Mouse (Mus musculus) erythroblast, adult 5-6 weeks (primary cell): Measurements from ENCODE around the gene Fpr2. TPM values are rescaled to one million over a fixed set of nuclear protein-coding genes. Genes with fewer than 3 reads are reported as not detected.
"Not testable (repeated sequence)": the region's sequence is repeated elsewhere in the genome, so short reads cannot be mapped to it uniquely, and the experiment has no call there.

ENCODE experiments used
- ATAC-seq: replicated peaks from 2 replicates; pipeline ENCODE4 v1.8.0; 2016; ENCODE audit warnings: moderate number of reproducible peaks, mild to moderate bottlenecking, moderate TSS enrichment, inconsistent platforms; ENCODE audit not compliant: poor library complexity, low FRiP score, severe bottlenecking
- total RNA-seq, 2 experiments: library from RNA; stranded (forward) in 1 of 2; stranded (reverse) in 1 of 2; fragments of 150-400 nt in 1 of 2; fragments of 200-764, 138-1000 nt in 1 of 2; gene quantifications; 2 replicates each; pipeline versions ENCODE4 v1.2.3 to v1.2.4; 2015 to 2017; ENCODE audit warnings: low replicate concordance in 2 of 2

Gene Fpr2
- total RNA-seq (2015; ENCODE audit: low replicate concordance) (51.6 and 66.7 TPM in 2 replicates), total RNA-seq (2017; ENCODE audit: low replicate concordance) (23.8 and 33.6 TPM in 2 replicates)

DNA sequence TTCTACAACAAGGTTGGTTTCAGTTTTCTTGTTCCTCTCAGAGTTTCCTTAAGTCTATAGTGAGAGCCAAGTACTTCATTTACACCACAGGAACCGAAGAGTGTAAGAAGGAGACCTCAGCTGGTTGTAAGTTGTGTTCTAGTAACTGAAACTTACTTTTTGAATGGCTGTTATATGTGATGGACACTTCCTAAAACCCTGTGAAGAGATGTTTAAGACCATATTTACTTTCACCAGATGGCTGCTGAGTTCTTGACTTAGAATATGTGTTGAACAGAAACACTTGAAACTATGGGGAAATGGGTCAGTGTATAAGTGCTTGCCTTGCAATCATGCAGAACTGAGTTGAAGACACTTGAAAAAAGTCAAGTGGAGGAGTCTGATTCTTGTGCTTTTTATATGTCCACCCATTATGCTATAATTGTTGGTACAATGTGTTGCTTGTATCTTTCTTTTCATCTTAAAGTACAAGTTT is at the start of gene Fpr2, which contains the start of gene Fpr3:
Fpr2 (plus strand) TSS at position 51 of the 475 bp plus-strand sequence.
Fpr3 (plus strand) TSS at position 79 of the 475 bp plus-strand sequence.
- ATAC-seq, result no peak

DNA sequence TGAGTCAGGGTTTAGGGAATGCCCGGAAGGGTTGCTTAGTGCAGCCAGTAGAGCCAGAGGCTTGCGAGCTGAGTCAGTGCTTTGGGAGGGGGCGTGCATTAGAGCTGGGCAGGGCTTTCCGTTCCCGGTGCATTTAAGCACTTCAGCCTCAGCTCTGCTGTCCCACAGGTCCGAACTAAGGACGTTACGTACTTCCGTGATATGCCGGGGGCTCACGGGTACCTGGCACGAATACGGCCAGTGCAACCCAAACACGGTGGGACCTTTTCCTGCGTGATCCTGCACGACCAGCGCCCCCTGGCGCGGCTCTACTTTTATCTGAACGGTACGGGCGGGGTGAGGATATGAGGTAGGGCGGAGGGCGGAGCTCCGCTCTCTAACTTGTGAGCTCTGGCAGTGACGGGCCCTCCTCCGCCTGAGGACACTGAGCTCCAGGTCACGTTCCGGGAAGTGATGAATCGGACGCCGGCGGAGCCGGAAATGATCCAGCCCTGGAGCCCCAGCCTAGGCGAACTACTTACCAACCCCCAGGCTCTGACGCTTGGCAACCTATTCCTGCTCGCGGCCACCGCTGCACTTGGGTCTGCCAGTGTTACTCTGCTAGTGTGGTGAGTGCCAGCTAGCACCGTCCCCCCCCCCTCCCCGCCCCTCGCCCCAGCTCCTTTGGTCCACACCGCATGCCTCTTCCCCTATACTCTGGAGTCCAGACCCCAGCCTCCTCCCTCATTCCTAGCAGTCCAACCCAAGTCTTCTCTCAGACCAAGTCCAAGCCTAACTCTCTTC is 49.5 kb upstream of the Fpr2 start:
- peak; percentile 99 for ATAC-seq

DNA sequence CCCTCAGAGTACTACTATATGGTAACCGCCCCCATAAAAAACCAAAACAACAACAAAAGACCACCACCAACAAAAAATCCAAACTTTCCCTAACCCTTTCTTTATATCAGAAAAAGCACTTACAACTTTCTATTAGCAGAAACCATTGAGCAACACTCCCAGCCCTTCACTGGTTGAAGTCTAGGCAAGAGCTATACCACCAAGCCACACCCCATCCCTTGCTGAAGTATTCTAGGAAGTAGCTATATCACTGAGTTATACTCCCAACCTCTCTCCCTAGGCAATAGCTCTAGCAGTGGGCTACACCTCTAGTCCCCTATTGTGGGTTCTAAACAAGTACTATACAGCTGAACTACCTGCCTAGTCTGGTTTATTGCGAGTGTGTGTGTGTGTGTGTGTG is 48.3 kb upstream of the Fpr2 start:
- ATAC-seq, result no peak

DNA sequence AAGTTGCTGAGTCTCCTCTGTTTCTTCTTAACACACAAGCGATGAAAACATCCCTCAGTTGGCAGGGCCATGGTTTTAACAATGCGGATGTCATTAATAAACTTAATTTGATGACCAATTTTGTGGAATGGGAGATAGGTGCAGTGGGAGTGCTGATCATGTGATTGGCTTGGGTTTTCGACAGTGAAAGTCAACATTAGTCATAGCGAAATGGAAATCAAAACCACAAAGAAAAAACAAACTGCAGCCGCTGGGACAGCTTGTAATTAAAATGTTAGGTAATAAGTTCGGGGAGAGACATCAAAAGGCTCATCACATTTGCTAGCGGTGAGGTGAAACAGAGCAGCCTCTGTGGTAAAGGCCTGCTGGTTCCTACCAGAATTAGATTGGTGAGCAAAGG is 46.8 kb upstream of the Fpr2 start:
- ATAC-seq, result no peak

DNA sequence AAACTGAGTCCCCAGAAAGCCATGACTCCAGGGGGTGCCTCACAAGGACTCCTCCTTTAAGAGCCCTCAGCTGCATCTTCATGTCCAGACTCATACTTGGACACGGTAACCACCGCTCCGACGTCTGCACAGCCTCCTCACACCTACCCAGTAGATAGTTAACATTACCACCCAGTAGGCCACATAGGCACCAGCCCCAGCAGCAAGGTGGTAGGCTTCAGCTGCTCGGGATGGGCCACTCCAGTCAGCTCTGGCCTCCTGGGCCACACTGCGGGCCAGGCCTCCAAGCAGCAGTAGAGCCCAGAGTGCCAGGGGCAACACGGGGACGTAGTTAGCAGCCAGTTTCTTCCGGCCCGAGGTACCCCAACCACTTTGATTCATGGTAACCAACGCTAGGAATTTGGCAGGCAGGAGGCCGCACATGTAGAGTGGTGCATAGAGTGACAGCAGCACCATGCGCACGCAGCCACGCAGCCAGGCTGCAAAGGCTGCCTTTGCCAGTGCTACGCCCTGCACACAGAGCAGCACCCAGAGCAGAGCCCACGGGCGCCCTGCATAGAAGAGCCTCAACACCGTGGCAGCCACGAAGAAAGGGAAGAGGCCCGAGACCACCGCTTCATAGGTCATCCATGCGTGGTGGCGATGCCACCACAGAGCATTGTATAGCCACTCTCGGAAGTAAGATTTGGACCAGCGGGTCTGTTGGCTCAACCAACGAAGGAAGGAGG is 43.9 kb upstream of the Fpr2 start:
- no peak for ATAC-seq

DNA sequence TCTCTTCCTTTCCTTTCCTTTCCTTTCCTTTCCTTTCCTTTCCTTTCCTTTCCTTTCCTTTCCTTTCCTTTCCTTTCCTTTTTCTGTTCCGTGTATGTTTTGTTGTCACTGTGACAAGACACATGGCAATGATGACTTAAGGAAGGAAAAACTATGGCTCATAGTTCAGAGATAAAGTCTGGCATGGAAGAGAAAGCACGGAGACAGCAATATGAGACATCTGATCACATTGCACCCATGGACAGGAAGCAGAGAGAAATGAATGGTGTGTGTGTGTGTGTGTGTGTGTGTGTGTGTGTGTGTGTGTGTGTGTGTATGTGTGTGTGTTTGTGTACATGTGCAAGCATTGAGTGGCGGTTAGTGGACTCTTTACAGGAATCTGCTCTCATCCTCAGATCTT is 43.0 kb upstream of the Fpr2 start:
- not testable (repeated sequence) for ATAC-seq

DNA sequence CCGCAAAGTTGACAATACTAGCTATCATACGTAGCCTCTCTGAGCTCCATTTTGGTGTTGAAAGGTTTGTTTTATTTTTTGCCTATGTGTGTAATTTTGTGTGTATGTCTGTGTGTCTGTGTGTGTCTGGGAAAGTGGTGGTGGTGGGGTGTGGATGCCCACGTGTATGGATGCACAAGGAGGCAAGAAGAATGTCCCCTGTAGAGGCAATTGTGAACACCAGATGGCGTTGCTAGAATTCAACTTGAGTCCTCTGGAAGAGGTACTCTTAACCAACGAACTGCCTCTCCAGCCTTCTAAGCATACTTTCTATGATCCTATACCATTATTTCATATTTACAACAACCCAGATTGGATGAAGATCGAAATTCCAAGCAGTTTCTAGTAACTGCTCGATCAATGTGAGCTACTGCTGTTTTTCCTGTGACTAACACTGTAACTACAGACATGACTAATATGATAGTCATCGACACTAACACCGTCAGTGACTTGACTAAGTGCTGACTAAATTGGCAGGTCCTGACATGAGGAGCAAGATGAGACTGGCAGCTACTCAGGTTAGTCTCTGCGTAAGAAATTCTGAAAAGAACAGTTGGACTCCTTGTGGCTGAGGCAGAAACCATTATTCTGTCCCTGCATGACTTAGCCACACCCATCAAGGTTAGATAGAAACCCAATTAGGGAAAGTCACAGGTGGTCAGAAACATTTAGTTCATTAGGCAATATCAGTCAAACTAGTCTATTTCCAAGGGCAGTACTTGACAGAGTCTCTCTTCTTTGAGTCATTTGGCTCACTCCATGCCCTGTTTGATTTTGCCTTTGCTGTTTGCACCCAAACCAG is 42.2 kb upstream of the Fpr2 start:
- ATAC-seq, result no peak

DNA sequence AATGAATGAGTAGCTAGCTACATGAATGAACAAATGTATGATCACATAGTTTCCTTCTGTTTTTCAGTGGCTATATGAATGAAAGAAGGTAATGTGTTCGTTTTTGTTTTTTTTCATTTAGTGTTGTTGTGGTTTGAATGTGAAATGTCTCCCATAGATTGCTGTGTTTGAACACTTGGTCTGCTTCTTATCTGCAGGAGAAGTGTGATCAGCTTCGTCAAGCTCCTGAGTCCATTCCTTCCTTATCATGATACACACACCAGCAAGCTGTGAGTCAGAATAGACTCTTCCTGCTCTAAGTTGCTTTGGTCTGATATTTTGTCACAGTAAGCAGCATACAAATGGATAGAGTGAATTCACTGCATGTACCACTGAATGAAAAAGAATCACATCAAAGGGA is 38.6 kb upstream of the Fpr2 start:
- ATAC-seq, result no peak

DNA sequence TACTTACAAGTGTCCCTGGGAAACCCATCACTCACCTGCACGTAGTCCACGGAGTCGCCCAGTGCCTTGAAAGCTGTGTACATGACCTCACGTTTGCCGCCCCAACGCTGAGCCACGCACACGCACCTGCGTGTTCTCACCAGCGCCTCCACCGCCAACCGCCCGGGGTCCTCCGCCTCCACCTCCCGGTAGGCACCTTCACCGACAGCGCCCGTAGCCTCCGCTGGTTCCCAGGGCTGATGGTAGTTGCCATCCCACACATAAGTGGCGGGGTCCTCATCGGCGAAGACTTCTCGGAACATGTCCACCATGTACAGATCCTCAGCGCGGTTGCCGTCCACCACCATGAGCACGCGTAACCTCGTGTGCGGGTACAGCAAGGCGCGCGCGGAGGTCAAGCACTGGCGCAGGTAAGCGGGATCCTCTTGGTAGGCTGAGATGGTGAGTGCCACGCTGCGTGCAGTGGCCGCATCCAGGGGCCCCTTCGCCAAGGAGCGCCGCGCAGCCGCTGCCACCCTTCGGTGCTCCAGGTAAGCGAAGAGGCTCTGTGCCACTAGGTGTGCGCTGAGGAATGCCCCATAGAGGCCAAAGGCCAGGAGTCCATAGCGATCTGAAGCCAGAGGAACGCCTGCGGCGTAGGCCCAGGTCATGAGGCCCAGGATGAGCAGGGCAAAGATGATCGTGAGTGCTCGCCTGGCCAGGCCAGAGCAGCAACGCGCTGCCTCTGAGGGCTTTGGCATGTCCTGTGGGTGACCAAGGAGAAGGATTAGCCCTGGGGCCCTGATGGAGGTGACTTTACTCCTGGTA is 37.5 kb upstream of the Fpr2 start:
- ATAC-seq, result no peak

DNA sequence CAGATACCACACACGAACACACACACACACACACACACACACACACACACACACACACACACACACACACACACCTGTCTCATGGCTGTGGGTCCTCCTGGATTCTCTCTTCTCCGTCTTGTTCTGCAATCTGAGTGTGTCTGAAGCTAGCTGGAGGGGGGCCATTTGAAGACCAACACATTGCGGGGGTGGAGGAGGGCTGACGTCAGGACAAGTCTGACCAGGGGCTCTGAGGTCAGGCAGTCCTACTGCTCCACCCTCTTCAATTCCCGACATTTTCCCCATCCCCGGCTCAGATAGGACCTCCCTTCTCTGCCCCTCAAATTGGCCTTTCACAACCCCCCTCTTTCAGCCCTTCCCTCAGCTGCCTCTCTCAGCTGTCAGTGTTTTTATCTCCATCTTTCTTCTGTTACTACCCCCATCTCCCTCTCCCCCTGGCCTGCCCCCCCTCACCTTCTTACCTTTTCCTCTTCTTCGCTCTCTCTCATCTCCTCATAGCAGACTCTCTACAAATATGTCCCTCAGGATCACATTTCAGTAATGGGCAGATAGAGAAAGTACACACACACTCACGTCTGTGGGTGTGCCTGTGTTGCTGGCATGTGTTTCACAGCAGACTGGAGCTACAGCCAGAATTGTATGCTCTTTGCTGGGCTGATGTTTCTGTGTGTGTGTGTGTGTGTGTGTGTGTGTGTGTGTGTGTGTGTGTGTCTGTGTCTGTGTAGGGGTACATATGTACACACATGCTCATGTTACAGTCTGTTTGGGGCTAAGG is 32.4 kb upstream of the Fpr2 start, which contains the start of gene Has1:
Has1 (minus strand) TSS at position 142 of the 775 bp plus-strand sequence.
- ATAC-seq, result no peak

DNA sequence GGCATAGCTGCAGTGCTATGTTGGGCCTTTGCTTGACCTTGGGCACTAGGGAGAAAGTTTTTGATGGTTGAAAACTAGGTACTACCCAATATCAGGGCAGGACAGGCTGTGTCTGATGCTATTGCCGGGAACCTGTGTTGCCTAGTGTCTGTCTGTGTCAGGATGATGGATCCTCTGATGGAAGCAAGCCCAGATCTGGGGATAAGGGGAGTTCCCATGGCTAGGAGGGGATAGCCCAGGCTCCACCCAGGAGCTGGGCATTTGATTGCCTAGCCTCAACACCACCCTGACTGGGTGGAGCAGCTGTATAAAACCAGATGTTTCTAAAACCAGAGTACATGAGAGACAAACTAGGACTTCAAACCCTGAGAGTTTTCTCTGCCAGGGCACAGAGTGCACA is 31.0 kb upstream of the Fpr2 start:
- ATAC-seq, result no peak

DNA sequence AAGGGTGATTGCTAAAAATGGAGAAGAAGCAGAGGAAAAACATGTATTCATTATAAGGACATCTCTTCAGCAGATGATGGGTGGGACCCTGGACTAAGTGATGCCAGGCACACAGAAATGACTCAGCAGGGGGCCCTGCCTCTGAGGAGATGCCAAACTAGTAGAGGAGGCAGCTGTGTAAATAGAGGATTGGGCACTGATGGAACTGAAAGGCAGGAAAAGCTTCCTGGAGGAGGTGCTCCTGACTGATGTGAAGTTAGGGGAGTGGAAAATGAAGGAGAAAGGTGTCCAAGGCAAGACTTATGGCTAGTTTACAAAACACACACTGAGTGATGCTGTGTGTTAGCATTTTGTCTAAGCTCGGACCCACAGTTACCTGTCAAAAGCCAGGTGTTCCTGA is 30.2 kb upstream of the Fpr2 start:
- no peak for ATAC-seq

DNA sequence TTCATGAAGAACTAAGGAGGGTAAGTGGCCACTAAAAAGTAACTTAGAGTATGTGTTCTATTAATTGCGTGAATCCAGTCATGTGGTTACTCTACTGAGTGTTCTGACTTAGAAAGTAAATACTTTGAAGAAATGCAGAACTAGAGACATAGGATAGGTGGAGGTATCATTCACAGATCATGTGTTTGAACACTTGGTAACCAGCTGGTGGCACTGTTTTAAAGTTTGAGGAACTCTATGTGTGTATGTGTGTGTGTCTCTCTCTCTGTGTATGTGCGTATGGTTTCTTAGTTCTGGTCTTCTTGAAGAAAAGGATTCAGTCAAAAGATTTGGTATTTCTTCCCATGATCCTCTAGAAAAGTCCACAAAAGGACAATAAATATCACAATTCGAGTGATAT is 27.5 kb upstream of the Fpr2 start:
- no peak for ATAC-seq

DNA sequence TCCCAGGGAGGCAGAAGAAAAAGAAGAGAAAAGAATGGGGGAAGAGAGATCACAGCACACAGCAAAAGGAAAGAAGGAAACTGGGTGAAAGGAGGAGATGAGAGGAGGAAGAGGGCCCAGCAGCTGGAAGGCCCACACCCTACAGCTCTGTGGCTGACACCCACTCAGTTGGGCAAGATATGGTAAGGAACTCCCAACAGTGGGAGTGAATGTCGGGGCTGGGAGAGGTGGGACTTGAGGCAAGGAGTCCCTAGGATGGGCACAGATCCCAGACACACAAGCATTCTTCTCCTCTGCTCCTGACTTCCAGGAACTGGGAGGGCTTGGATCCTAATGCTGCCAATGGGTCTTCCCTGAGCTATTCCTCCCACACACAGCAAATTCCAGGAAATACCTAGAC is 25.3 kb upstream of the Fpr2 start:
- ATAC-seq, result no peak

DNA sequence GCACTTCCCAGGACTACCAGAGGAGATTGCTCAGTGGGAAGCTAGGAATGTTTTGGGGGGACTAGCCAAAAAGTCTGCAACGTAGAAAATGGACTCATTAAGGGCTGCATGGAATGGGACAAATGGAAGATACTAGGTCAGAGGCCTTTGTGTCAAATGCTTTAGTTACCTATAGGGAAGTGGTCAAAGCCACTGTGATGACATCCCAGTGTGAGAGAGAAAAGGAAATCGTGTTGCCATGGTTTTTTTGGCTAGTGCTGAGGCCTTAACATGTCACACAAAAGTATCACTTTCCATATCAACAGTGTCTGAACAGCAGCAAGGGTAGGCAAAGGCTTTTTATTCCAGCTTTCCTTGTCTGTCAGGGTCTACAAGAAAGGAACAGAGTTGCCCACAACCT is 22.5 kb upstream of the Fpr2 start:
- ATAC-seq, result no peak

DNA sequence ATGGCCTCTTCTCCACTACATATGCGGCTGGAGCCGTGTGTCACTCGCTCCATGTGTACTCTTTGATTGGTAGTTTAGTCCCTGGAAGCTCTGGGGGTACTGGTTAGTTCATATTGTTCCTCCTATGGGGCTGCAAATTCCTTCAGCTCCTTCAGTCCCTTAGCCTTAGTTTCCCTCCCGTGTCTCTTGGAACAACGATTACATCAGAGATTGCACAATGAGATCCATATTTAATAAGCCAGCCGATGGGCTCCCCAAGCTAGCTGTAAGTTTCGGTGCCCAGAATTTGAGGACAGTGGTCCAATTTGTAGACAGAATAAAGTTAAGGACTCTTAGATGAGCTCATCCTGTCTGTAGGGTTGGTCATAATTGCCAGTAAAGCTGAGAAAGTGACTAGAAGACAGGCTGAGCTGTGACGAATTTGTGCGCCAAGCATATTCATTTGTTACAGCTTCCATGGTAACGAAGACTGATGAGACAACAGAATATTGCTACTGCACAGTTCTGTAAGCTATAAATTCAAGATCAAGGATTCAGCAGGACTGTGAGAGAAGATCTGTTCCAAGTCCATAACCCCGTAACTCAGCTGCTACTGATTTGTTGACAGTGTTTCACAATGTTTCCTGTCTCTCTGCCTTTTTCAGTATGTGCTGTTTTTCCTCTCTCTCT is 20.7 kb upstream of the Fpr2 start:
- no peak for ATAC-seq

DNA sequence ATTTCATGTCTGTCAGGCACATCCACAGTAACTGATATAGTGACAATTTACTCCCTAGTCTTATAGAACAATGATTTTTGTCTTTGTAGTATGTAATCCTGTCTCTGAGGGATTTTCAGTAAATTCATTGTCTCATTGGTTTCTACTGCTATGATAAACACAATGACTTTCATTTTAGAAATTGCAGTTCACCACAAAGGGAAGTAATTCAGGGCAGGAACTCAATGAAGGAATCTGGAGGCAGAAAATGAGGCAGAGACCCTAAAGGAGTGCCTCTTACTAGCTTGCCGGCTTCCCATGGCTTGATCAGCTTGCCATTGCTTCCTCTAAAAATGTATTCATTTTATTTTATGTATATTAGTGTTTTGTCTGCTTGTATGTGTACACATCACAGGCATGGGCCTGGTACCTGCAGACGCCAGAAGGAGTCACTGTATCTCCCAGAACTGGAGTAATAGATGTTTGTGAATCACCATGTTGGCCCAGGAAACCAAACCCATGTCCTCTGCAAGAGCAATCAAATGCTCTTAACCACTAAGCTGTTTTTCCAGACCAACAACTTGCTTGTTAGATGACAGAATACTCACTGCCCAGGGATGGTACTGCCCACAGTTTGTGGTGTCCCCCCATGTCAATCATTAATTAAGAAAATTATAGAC is 16.6 kb upstream of the Fpr2 start:
- no peak for ATAC-seq

DNA sequence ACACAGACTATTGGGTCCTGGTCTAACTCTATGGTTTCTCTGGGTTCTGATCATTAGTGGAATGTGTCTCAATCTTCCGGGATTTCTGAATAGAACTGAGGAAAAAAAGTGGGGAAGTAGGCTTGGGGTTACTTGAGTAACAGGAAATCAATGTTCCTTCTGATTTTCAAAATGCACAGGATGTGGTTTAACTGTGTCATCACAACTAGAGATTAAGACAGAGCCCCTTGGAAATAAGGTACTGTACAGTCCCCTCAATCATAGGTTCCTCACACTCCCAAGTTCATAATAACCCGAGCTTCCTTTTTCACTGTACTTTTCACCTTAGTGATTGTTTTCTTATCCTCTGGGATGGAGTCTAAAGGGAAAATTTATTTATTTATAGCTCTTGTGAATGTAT is 15.9 kb upstream of the Fpr2 start:
- ATAC-seq, result no peak
